Mouse (Mus musculus) gastrocnemius, postnatal 14 days (tissue): ENCODE measurements around the gene Lpp. TPM values are rescaled to one million over a fixed set of nuclear protein-coding genes. Genes with fewer than 3 reads are reported as not detected.

Experiments used
- DNase-seq: peaks from one replicate; pipeline ENCODE4 v3.0.0; 2021; ENCODE audit warnings: mixed read lengths
- intact Hi-C: fragments of 180-260 bp; cut with DNase I; formaldehyde crosslinking; loops from one replicate; pipeline ENCODE4 v1.15.1; 2025; ENCODE audit warnings: low total_unique reads
- microRNA-seq, 2 experiments: library from miRNA; unstranded; fragments of <30 nt; microRNA quantifications; one replicate each; pipeline ENCODE4 v1.2.0; 2021
- total RNA-seq, 2 experiments: library from RNA; stranded (reverse); gene quantifications; 2 replicates each; pipeline ENCODE4 v1.2.3; 2021

Lpp gene
- total RNA-seq, 2 experiments from 2014 or later = 27.5 to 30.2 TPM

DNA sequence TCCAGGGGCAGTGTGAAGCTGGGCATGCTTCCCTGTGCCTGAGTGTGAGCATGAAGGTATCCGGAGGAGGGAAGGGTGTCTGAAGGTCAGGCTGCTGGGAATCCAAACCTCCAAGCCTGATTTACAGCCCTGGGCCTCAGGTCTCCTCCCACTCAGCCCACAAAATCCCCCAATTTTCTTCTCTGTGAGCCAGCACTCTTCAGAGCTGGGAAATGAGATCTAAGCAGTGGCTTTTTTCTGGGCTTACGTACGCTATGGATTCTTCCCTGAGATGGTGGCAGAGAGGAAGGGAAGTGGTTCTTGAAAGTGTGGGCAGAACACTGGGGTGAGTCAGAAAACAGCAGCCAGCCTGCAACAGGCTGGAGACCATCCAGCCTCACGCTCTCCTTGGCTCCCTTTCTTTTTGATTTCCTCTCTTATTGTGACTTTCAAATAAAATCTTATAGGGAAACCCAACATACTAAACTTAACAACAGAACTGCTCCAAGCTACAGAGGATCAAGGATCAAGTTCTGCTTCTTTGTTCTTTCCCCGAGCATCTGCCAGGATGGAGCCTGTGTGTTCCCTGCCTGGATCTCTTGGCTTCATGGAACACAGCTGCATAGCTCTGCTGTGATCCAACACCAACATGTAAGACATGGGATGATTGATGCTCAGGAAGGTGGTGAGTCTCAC, 648.7 kb downstream of the Lpp start:
- DNase-seq = no peak
- intact Hi-C loops = no loop called here

Small RNA genes lying within 50 kb of the gene (microRNA-seq; reads per million reads assigned to microRNA genes)
- 2,485 to 3,159 reads per million in 2 experiments for gene Mir28a
